Mouse (Mus musculus) lung, embryonic 16.5 days (tissue): ENCODE measurements around the gene Aplp1. TPM values are rescaled to one million over a fixed set of nuclear protein-coding genes. Genes with fewer than 3 reads are reported as not detected.

Experiments used
- ATAC-seq: fragments of 200-750 bp; cut with Nextera tagmentation; 2 replicates; pipeline ENCODE4 v1.8.0; 2017; ENCODE audit warnings: low read depth, mild to moderate bottlenecking, moderate library complexity
- H3K27ac ChIP-seq: fragments of 300-500 bp; sonication (generic); 2 replicates; pipeline ENCODE4 v1.5.1; 2014; ENCODE audit warnings: mild to moderate bottlenecking, control low read depth, low read length
- H3K27me3 ChIP-seq: fragments of 300-500 bp; sonication (generic); 2 replicates; pipeline ENCODE4 v1.6.1; 2014; ENCODE audit warnings: low read depth, low read length, mixed read lengths; ENCODE audit not compliant: control insufficient read depth, insufficient read depth
- H3K36me3 ChIP-seq: fragments of 300-500 bp; sonication (generic); 2 replicates; pipeline ENCODE4 v1.6.1; 2014; ENCODE audit warnings: low read length; ENCODE audit not compliant: control insufficient read depth, insufficient read depth
- H3K4me1 ChIP-seq: fragments of 300-500 bp; sonication (generic); replicated peaks from 2 replicates; pipeline ENCODE4 v1.6.1; 2014; ENCODE audit warnings: low read length, mixed read lengths; ENCODE audit not compliant: control insufficient read depth, insufficient read depth
- H3K4me2 ChIP-seq: fragments of 300-500 bp; sonication (generic); 2 replicates; pipeline ENCODE4 v1.6.1; 2014; ENCODE audit warnings: low read depth, low read length, control low read depth
- H3K4me3 ChIP-seq: fragments of 300-500 bp; sonication (generic); 2 replicates; pipeline ENCODE4 v1.5.1; 2014; ENCODE audit warnings: mild to moderate bottlenecking, low read length, control low read depth
- H3K9ac ChIP-seq: fragments of 300-500 bp; sonication (generic); 2 replicates; pipeline ENCODE4 v1.6.1; 2014; ENCODE audit warnings: low read length, control low read depth
- H3K9me3 ChIP-seq: fragments of 300-500 bp; sonication (generic); 2 replicates; pipeline ENCODE4 v1.6.1; 2016; ENCODE audit warnings: low read length; ENCODE audit not compliant: control insufficient read depth
- WGBS: fragments of 180-500 bp; shearing (Covaris S2); extraction: QIAGEN DNeasy Blood & Tissue Kit; methylation state at CpG from one replicate; pipeline ENCODE4 v1.1.7; 2014; 5-methylcytosine and 5-hydroxymethylcytosine counted together
- polyA plus RNA-seq: library from polyadenylated mRNA; unstranded; fragments of >200 nt; fragmentation: Nextera tagmentation; extraction: Ambion mirVana; gene quantifications from 2 replicates; pipeline ENCODE4 v1.2.1, GENCODE M21; 2015

Gene Aplp1
- polyA plus RNA-seq, 1 experiment from 2014 or later, result 22.3 TPM

GRCm38 (mm10) chr7:30454259-30454658, 8.9 kb upstream of the Aplp1 start:
- peaks cover 70% of the 10 kb centered on the region for H3K27me3 ChIP-seq
- H3K9me3 ChIP-seq, result no peaks in the 10 kb centered on the region
- H3K9ac ChIP-seq, result no peak overlapping the region
- WGBS, result 8% methylated on average over 6 of the region's 6 CpGs
- no peak overlapping the region for H3K4me3 ChIP-seq
- H3K27ac ChIP-seq, result no peak overlapping the region
- H3K4me1 ChIP-seq, result no peaks in the 10 kb centered on the region; the same call in 1 of the 2 replicates
- H3K36me3 ChIP-seq, result no peaks in the 10 kb centered on the region
- H3K4me2 ChIP-seq, result no peak overlapping the region
- ATAC-seq, result no peak

GRCm38 (mm10) chr7:30453766-30454165, 8.4 kb upstream of the Aplp1 start:
- no peak overlapping the region for H3K27ac ChIP-seq
- H3K9ac ChIP-seq, result no peak overlapping the region
- no peaks in the 10 kb centered on the region for H3K9me3 ChIP-seq
- peaks cover 65% of the 10 kb centered on the region for H3K27me3 ChIP-seq
- no peaks in the 10 kb centered on the region for H3K36me3 ChIP-seq
- no peaks in the 10 kb centered on the region; the same call in 1 of the 2 replicates for H3K4me1 ChIP-seq
- WGBS, result 2% methylated on average over 25 of the region's 25 CpGs
- H3K4me2 ChIP-seq, result no peak overlapping the region
- H3K4me3 ChIP-seq, result no peak overlapping the region
- ATAC-seq, result peak; percentile 47; the same call in 1 of the 2 replicates

- Histone ChIP-seq H3K4me1 (no peaks in the 10 kb centered on the region; the same call in 1 of the 2 replicates), H3K27ac (no peak overlapping the region), H3K36me3 (no peaks in the 10 kb centered on the region), H3K27me3 (peaks cover 60% of the 10 kb centered on the region), H3K4me3 (no peak overlapping the region), H3K9me3 (no peaks in the 10 kb centered on the region), H3K9ac (no peak overlapping the region), H3K4me2 (no peak overlapping the region)
- no peak for ATAC-seq
- 17% methylated on average over 25 of the region's 25 CpGs for whole genome bisulfite sequencing
Observed at GRCm38 (mm10) chr7:30453327-30453726, 8.0 kb upstream of the Aplp1 start.

- Histone ChIP-seq H3K4me2 (no peak overlapping the region), H3K9ac (no peak overlapping the region), H3K36me3 (no peaks in the 10 kb centered on the region), H3K27ac (no peak overlapping the region), H3K27me3 (peaks cover 35% of the 10 kb centered on the region), H3K4me3 (no peak overlapping the region), H3K9me3 (peaks cover 4% of the 10 kb centered on the region; the same call in 1 of the 2 replicates), H3K4me1 (peaks cover 3% of the 10 kb centered on the region; the same call in 1 of the 2 replicates)
- WGBS, result 57% methylated on average over 7 of the region's 7 CpGs
- no peak for ATAC-seq
Observed at GRCm38 (mm10) chr7:30450241-30450640, 4.9 kb upstream of the Aplp1 start.

- Histone ChIP-seq H3K9me3 (peaks cover 4% of the 10 kb centered on the region; the same call in 1 of the 2 replicates), H3K4me2 (peak overlapping the region; percentile 92), H3K9ac (peak overlapping the region; percentile 69), H3K36me3 (no peaks in the 10 kb centered on the region), H3K27me3 (0 out of 2 replicates have a peak, but pooled peaks cover 9% of the 10 kb centered on the region), H3K27ac (no peak overlapping the region), H3K4me1 (peaks cover 15% of the 10 kb centered on the region), H3K4me3 (peak overlapping the region; percentile 70)
- ATAC-seq, result peak; percentile 27
- under 1% methylated on average over 37 of the region's 38 CpGs for WGBS
Observed at GRCm38 (mm10) chr7:30444154-30444970, 973 bp downstream of the Aplp1 start.

GRCm38 (mm10) chr7:30443696-30444095, 1.6 kb downstream of the Aplp1 start:
- Histone ChIP-seq H3K36me3 (no peaks in the 10 kb centered on the region), H3K9me3 (peaks cover 4% of the 10 kb centered on the region; the same call in 1 of the 2 replicates), H3K27ac (no peak overlapping the region), H3K4me2 (0 out of 2 replicates have a peak overlapping the region, but pooled peaks have one; percentile 92), H3K27me3 (0 out of 2 replicates have a peak, but pooled peaks cover 9% of the 10 kb centered on the region), H3K4me3 (no peak overlapping the region), H3K9ac (no peak overlapping the region), H3K4me1 (peaks cover 15% of the 10 kb centered on the region)
- 17% methylated on average over 9 of the region's 9 CpGs for whole genome bisulfite sequencing
- ATAC-seq, result no peak

- H3K36me3 ChIP-seq, result no peaks in the 10 kb centered on the region
- no peak overlapping the region for H3K27ac ChIP-seq
- H3K9ac ChIP-seq, result no peak overlapping the region
- H3K4me2 ChIP-seq, result no peak overlapping the region
- no peak overlapping the region for H3K4me3 ChIP-seq
- H3K9me3 ChIP-seq, result no peaks in the 10 kb centered on the region
- peaks cover 14% of the 10 kb centered on the region for H3K4me1 ChIP-seq
- H3K27me3 ChIP-seq, result 0 out of 2 replicates have a peak, but pooled peaks cover 6% of the 10 kb centered on the region
- ATAC-seq, result no peak
- 17% methylated on average over 4 of the region's 5 CpGs for whole genome bisulfite sequencing
Observed at GRCm38 (mm10) chr7:30440697-30441096, 4.6 kb downstream of the Aplp1 start.

- H3K27ac ChIP-seq, result no peak overlapping the region
- 0 out of 2 replicates have a peak, but pooled peaks cover 2% of the 10 kb centered on the region for H3K27me3 ChIP-seq
- WGBS, result 78% methylated on average over 13 of the region's 13 CpGs
- no peaks in the 10 kb centered on the region for H3K36me3 ChIP-seq
- ATAC-seq, result no peak
- no peak overlapping the region for H3K4me2 ChIP-seq
- no peak overlapping the region for H3K9ac ChIP-seq
- H3K9me3 ChIP-seq, result no peaks in the 10 kb centered on the region
- H3K4me3 ChIP-seq, result no peak overlapping the region
- peaks cover 8% of the 10 kb centered on the region for H3K4me1 ChIP-seq
Observed at GRCm38 (mm10) chr7:30439734-30440133, 5.6 kb downstream of the Aplp1 start.

- H3K4me3 ChIP-seq, result no peak overlapping the region
- ATAC-seq, result no peak
- 16% methylated on average over 10 of the region's 10 CpGs for WGBS
- H3K27ac ChIP-seq, result no peak overlapping the region
- H3K36me3 ChIP-seq, result no peaks in the 10 kb centered on the region
- no peaks in the 10 kb centered on the region for H3K9me3 ChIP-seq
- H3K9ac ChIP-seq, result no peak overlapping the region
- H3K4me1 ChIP-seq, result no peaks in the 10 kb centered on the region
- H3K4me2 ChIP-seq, result no peak overlapping the region
- H3K27me3 ChIP-seq, result no peaks in the 10 kb centered on the region
Observed at GRCm38 (mm10) chr7:30436879-30437278, 8.5 kb downstream of the Aplp1 start.
